Mouse (Mus musculus): Measurements from ENCODE around the gene Bcas3. TPM values are rescaled to one million over a fixed set of nuclear protein-coding genes. Genes with fewer than 3 reads are reported as not detected.

The Bcas3 gene
- total RNA-seq, 2 experiments from 2014 or later, result 40.9 to 45.4 TPM

DNA sequence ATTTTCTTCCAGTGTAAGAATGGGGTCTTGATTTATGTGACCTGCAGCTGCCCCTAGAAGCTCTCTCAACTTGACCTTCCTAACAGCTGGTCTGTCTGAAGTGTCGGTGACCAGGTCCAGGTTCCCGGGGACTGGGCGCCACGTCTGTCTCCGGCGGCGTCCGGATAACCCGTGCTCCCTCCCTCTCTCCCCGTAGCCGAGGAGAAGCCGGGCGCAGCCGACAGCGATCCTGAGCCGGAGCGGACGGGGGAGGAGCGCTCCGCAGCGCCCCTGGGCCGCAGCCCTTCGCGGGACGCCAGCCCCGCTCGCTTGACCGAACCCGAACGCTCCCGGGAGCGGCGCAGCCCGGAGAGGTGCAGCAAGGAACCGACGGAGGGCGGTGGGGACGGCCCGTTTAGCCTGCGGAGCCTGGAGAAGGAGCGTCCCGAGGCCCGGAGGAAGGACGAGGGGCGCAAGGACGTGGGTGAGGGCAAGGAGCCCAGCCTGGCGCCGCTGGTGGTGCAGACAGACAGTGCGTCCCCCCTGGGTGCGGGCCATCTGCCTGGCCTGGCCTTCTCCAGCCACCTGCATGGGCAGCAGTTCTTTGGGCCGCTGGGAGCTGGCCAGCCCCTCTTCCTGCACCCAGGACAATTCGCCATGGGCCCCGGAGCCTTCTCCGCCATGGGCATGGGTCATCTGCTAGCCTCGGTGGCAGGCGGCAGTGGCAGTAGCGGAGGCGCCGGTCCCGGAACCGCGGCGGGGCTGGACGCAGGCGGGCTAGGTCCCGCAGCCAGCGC, 484.9 kb downstream of the Bcas3 start:
- DNase-seq (ENCODE audit: low spot score in 2 of 2), result no peak

DNA sequence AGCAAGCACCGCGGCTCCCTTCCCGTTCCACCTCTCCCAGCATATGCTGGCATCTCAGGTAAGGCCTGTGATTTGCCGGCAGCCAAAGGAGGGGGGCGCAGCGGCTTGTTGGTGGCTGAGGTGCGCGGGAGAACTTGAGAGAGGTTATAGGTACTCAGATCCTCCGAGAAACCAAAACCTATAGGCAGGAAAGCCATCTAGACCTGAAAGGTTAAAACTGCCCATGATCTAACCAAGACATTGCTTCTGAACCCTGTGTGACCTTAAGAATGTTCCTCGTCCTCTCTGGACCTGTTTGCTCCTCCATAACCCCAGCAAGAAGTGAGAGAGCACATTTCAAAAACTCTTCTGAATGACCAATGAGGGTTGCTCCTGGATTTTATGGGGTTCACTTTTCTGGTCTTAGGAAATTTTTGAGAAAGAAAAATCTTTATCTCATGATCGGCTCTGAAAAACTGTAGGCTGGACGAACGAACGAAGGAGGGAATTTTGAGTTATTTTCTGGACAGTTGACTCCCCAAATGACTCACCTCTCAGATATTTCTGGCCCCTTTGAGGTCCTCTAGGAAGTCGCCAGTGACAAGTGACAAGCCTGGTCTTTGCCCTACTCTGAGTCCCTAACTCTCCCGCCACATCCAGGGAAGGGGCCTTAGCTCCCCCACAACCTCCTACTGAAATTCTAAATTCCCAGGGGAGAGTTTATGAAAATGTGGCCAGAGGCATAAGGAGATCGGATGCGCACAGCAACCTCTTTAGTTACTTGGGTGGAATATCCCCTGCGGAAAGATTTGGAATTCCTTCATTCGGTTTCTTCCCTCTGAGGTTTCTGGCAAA, 485.7 kb downstream of the Bcas3 start:
- DNase-seq (ENCODE audit: low spot score in 2 of 2), result no peak

DNA sequence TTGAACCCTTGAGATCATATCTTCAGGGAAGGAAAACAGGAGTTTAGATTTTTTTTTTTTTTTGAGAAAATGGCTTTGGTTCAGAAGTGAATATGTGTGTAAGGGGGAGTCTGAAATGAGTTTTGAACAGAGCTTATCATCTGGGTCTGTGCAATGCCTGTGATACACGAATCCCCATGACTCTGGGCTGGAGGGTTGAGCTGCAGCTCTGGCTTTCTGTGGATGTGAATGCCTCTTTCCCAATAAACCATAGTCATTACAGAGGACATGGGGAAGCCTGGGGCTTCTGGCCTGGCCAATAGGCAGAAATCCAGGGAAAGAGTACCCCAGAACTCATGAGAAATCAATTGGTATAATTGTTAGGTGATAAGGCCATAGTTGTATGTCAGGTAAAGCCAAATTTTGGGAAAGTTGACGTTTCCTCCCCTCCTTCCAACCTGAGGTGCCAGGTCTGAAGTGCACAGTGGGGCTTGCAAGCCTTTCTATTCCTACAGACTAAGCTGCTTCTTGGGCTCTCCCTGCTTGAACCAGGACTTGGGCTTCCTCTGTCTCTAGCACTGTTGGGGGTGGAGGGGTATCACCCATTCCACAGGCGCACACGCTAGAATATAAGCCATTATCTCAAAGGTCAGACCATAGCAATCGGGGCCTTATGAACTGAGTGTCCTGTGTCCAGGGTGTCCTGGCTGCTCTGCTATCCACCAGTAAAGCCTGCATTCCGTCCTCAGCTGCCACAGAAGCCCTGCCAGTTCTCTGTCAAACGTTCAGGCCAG, 486.5 kb downstream of the Bcas3 start:
- DNase-seq (ENCODE audit: low spot score in 2 of 2), result no peak

DNA sequence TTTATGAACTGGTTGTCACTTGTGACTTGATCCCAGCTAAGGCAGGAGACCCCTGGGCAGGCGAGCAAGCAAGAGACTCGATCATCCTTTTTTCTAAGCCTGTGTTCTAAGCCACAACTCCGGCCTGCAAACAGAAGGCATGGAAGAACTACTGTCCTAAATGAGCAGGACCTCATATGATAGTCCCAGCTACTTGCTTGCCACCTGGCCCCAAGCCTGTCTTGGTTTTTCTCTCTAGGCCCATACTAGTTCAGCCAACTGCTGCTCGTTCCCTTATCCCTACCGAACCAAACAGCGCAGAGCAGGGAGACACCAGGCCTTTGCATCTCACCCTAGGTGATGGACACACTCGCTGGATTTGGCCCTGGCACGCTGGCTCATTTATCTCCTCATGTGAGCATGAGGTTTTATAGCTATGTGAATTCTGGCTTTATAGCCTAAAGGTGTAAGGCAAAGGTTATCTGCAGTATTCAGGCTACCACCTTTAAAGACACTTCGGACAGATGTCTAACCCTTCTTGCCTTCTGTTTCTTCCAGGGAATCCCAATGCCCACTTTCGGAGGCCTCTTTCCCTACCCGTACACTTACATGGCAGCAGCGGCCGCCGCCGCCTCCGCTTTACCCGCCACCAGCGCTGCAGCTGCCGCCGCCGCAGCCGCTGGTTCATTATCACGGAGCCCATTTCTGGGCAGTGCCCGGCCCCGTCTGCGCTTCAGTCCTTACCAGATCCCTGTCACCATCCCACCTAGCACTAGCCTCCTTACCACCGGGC, 487.2 kb downstream of the Bcas3 start:
- DNase-seq (ENCODE audit: low spot score in 2 of 2), result peak in 1 of 2 experiments; percentile 24

DNA sequence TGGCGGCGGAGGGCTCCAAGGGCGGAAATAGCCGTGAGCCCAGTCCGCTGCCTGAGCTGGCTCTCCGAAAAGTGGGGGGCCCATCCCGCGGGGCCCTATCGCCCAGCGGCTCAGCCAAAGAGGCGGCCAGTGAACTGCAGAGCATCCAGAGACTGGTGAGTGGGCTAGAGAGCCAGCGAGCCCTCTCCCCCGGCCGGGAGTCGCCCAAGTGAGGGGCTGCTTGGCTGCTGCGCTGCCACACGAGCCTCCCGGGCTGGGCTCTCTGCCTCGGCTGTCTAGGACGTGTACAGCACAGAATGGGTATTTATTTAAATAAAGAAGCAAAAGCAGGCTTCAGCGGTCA, 487.8 kb downstream of the Bcas3 start:
- DNase-seq (ENCODE audit: low spot score in 2 of 2), result peak in 1 of 2 experiments; percentile 33

DNA sequence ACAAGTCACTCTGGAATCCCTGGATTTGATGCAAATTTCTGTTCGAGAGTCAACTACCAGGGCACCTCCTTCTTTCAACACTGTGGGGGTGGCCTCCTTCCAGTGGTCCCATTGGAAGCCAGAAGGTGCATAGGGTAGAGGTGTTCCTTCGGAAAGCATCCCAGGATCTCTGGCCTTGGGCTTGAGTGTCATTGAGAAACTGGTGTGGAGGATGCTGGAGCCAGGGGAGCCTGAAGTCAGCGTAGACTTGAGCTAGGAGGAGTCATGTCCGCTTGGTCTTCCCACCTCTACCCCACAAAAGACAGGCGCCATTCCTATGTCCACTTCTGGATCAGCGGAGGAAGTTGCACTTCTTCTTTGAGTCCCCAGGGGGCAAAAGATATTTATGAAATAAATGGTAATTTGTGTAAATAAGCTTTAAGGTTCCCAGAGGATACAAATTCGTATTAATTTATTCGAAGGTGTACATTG, 488.3 kb downstream of the Bcas3 start:
- peak in 1 of 2 experiments; percentile 22 for DNase-seq (ENCODE audit: low spot score in 2 of 2)

DNA sequence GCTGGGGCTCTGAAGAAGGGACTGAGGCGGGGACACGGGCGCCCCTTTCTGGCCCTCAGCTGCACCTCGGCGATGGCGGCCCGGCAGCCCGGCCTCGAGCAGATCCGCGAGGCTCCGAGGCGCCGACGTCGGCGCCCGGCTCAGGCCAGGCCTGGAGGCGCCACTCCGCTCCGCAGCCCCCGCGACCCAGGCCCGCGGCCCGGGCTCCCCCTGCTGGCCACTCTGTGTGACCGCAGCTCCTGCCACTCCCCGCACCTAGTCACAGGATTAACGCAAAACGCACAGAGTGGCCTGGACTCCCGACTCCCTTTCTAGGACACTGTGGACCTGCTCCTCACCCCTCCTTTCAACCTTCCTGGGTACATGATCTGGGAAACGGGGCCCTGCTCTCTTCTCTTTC, 489.0 kb downstream of the Bcas3 start:
- DNase-seq (ENCODE audit: low spot score in 2 of 2), result peak; percentile 77 to 84

DNA sequence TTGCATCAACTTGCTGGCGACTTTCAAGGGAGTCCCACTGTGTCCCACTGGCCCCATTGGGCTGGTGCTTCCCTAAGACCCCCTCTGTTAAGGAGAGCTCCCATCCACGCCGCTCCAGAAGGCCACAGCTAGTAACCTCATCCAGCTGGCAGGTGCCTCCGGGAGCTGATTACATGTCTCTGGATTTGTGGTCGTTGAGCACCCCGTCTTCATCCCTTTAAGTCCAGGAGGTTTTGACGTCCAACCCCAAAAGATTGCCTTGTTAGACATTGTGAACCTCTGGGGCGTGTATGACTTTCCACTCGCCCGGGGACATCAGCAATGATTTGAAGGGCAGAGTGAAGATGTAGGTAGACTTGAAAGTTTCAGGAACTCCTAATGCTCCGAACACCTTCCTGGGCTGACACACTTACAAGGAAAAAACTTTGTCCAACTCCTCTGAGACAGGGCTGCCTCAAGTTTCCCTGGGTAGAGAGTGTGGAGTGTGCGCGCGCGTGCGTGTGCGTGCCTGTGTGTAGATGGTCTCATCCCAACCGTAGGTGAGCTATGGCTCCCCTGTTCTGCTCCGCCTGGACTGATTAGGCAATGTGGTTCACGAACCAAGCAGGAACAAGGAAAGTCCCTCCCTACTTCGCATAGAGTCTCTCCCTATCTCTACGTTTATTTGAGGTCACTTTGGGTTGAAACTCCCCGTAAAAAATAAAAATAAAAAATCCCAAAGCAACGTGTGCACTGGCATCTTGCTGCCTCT, 489.8 kb downstream of the Bcas3 start:
- peak in 1 of 2 experiments; percentile 23 for DNase-seq (ENCODE audit: low spot score in 2 of 2)

DNA sequence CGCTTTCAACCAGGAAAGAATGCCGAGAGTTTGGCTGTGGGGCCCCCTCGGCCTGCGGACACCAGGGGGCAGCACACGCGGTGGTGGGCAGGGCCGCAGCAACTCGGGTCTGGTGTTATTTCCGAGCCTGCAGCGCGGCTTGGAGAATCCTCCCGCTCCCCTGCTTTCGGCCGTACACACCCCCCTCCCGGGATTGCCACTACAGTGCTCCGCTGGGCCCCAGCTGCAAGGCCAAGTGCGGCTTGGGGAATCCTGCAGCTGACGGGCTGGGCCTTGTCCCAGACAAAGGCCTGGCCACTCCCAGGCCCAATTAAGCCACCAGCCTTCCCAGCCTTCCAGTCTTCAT, 490.4 kb downstream of the Bcas3 start:
- DNase-seq (ENCODE audit: low spot score in 2 of 2), result peak; percentile 77 to 79

DNA sequence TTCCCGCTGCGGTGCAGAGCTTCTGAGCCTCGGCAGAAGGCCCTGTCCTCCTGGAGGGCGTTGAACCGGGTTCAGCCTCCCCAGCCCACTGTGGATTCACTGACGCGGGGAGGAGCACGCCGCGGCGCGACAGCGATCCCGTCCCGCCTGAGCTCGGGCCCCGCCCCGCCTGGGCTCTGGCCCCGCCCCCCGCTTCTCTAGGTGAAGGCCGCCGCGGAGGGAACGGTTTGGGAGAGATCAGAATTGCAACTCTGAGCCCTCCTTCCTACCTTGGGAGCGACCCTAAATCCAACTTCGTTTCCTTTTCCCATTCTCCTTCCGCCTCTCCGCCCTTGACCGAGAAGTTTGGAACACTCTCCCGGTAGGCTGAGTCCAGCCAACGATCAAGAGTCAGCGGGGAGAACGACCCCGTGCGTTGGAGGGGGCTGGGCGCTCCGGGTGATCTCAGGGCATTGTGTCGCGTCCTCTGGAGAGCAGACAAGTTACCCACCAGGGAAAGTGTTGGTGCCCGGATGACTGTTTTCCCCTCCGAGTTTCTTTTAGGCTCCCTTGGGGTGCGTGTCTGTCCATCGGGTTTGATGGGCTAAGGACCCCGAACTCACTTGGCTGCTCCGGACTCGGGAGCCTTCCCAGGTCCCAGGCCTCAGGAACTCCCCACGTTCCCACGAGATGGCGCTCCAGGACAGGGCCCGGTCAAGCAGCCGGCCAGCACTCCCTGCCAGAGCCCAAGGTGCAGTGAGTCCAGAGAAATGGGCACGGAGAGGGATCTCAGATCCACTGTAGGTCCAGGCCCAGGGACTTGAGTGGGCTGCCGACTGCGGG, 491.4 kb downstream of the Bcas3 start:
- peak; percentile 94 to 95 for DNase-seq (ENCODE audit: low spot score in 2 of 2)

DNA sequence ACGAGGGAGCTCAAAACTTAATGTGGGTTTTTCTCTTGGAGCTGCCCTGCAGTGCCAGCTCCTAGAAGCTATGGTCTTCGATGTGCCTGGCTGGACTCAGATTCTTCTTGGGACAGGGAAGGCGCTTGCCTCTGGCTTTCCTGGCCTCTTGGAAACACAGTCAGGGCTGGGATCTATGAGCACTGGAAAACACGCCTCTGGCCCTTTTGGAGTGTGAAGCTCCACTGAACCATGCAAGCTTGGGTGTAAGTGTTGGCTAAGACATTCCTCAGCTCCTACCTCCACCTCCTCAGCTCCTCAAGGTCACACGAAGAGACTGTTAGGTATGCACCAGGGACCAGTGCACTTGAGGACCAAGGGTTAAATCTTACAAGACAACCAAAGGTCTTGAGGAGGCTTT, 492.0 kb downstream of the Bcas3 start:
- DNase-seq (ENCODE audit: low spot score in 2 of 2), result no peak

DNA sequence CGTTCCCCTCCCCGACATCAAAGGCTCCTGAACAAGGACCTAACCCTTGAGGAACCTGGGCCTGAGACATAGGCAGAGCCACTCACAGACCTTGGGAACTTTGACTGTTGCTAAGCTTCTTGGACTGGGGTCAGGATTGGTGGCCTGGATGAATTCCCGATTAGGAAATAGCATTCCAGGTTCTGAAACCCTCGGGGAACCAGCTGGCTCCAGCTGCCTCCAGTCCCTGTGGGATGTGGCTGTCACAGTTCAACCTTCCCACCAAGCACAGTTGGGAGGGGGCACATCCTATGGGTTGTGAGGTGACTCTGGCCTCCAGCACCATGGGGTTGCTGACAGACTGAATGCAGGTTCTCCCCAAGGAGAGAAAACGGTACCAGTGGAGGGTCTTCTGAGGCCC, 493.0 kb downstream of the Bcas3 start:
- no peak for DNase-seq (ENCODE audit: low spot score in 2 of 2)

DNA sequence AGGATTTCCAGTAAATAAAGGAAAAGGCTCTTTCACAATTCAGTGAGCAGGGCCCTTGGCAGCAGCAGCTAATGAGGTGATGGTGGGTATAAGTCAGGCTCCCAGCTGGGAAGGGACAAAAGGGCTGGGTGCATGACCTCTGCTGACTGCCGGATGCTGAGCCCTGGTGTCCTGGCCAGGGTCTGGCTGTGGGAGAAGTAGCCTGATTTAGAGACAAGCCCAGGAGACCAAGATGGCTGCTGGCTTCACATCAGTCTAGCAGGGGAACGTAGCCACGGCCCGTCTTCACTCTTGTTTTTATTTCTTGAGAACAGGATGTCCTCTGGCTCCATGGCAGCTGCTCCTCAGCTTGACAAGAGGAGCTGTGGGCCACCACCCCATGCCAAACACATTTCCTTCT, 493.5 kb downstream of the Bcas3 start:
- DNase-seq (ENCODE audit: low spot score in 2 of 2), result no peak

DNA sequence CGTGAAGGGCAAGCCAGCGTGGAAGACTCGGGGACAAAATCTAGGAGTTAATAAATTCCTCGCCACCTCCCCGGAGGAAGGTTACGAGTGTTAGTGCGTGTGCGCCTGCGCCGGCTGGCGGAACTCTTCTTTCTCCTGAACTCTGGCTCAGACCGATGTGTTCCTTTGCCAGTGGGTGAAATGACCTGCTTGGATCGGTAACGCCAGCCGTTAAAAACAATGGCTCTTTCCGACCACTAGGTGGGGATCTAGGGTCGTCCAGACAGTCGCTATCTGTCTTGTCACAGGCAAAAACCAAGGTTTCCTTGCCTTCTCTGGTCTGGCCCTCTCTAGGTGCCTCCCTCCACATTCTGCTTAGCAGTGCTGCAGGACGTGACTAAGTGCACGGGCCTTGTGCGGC, 496.1 kb downstream of the Bcas3 start:
- peak in 1 of 2 experiments; percentile 60 for DNase-seq (ENCODE audit: low spot score in 2 of 2)

DNA sequence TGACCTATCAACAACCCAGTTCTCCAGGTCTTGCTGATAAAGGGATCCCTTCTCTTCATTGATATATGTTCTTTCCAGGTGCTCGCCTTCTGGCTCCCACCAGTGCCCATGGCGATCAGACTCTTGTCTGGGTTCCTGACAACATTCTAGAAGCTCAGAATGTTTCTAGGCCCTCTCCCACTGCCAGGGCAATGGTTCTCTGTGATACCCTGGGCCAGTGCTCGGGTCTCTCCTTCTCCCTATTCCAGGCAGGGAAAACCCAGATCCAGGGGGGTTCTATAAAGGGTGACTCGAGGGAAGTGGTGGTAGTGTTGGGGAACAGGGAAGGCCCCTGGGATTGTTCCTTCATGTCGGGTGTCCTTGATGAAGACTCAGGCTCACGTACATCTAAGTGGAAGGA, 497.3 kb downstream of the Bcas3 start, which contains the start of gene Gm11444:
Gm11444 (minus strand) TSS at position 101 of the 400 bp plus-strand sequence.
- DNase-seq (ENCODE audit: low spot score in 2 of 2), result no peak

DNA sequence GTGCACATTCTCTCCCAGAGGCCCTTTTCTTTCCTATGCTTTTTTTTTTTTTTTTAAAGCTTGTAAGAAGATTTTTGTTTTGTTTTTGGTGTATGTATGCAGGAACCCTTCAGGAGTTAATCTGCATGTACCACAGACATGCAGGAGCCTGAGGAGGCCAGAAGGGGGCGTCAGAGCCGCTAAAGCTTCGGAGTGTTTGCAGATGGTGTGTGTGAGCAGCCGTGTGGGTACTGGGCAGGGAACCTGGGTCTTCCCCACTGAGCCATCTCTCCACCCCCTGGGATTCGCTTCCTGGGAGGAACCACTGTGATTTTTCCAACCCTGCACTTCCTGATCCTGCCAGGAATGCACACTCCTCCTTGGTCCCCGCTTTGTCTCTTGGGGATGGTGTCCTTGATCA, 497.8 kb downstream of the Bcas3 start:
- DNase-seq (ENCODE audit: low spot score in 2 of 2), result no peak

DNA sequence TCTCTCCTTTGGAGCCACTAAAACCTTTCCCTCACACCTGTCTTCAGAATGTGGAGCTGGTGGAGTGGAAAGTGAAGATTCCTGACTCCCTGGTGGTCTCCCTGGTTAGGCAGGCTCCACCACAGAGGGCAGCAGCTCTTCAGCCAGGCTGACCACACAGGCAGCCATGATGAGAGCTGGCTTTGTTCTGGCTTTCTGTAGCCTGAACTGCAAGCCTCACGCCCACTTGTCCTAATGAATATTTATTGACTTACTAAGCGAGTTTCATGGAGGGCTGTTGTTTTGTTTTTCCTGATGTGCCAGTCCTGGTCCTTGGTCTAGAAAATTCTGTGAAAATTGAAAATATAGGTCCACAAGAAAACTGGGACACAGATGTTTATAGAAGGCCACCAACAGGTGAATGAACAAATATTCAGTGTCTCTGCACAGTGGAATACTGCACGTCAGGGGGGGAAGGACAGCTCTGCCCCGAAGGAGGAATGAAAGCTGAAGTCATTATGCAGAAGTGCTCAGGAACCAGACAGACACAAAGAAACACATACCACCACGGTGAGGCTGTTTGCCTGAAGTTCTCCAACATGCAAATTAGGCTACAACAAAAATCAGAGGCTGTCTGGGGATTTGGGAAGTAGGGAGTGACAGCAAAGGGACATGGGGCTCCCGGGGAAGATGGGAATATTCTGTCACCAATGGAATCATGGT, 505.2 kb downstream of the Bcas3 start:
- no peak for DNase-seq (ENCODE audit: low spot score in 2 of 2)

DNA sequence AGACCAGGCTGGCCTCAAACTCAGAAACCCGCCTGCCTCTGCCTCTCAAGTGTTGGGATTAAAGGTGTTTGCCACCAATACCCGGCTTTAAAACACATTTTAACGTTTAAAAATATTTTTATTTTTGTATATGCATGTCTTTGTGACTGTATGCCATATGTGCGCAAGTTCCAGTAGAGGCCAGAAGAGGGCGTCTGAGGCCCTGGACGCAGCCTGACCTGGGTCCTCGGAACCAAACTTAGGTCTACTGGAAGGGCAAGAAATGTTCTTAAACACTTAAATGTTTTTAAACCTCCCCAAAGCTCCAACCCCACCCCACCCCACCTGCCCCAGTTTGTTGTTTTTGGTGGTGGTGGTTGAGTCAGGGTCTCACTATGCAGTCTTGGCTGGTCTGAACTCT, 511.4 kb downstream of the Bcas3 start:
- DNase-seq (ENCODE audit: low spot score in 2 of 2), result no peak
